Mouse (Mus musculus): ENCODE data around the gene Plxna4.

The Plxna4 gene

DNA sequence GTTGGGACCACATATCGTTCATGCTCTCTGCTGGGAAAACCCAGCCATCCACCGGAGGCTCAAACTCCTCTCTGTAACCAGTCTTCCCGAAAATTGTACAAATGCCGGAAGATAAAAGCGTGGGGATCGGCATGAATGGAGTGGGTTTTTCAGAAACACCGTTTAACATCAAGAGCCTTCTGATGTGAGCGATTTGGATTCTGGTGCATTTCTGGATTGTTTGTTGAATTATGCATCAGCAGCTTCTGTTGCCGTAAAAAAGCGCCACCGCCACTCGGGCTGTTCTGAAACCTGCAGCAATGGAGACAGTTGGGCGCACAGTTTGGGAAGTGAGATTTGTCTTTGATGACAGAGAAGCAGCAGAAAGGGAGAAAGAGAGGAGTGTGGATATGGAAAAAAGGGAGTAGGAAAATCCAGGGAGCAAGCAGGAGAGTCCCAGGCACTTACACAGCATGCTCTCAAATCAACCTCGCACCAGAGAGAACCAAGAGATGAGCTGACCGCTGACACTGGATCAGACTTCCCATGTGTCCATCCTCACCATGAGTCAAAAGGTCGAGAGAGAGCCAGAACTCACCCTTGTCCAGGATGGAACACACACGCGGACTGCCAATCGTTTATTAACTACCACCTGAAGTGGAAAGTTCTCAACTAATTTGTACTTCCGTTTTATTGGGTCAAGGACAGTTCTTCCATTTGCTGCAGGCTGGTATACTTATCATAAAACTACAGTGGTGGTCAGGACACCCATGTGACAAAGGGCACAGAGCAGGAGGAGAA is 181.5 kb downstream of the Plxna4 start:
- no peak for DNase-seq (ENCODE audit: low read depth)

DNA sequence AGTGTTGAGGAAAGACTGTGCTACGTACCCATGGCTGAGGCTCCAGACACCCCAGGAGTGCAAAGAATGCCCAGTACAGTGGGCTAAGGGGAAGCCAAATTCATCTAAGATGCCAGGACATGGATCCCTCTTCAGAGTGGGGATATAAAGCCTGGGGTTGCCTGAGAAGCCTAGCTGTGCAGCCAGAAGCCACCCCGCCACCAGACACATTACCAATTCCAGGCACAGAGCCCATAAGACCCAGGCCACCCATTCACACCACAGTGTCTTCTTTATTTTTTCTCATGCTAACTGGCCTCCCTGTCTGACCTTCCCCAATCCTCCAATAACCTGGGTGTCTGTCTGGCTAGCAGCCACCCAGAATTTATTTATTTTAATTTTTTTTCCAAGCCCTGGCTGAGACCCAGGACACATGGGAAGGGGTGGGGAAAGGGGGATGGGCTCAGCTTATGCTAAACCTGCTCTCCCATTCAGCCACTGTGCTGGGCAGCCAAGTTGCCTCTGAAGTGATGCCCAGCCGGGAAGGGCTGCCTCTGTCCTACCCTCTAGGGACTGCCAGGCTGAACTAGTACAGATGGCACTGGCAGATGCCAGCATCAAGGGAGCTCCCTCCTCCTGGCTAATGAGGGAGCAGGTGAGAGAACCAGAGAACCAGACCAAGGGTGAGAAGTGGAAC is 185.3 kb downstream of the Plxna4 start:
- DNase-seq (ENCODE audit: low read depth) = no peak

DNA sequence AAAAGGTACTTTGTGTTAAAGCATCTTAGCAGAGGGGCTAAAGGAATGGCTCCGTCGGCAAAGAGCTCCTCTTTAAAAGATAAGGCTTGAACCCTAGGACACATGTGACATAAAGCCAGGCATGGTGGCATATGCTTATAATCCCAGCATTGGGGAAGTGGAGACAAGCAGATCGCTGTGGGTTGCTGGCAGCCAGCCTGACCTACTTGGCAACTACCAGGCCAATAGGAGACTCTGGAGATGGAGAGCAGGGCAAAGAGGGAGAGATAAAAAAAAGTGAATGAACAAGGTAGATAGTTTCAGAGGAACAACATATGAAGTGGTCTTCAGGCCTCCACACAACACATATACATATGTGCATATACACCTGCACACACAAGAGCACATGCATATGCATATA is 189.7 kb downstream of the Plxna4 start:
- no peak for DNase-seq (ENCODE audit: low read depth)

DNA sequence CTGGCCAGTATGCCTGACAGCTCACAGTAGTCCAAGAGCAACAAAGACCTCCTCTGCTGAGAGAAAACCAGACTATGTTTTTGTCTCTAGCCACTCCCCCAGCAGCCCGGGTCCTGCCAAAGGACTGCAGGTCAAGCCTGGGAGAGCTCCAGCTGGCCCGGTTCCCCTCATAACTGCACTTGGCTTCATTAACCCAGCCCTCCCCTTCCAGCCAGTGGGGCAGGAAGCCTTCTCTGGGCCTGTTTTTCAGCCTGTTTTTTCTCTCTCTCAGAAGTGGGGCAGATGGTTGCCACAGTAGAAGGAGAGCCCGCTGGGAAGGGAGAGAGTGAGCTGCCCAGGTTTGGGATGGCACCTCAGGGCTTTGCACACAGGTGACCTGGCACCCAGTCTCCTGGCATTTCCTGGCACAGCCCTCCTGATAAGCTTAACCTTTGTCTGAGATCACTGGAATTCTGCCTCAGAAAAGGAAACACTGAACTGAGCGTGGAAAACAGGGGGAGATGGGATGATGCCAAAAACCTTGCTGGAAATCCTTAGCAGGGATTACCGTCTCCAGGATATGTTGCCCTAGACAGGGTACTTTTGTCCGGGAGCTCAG is 190.8 kb downstream of the Plxna4 start:
- DNase-seq (ENCODE audit: low read depth) = peak; percentile 95

DNA sequence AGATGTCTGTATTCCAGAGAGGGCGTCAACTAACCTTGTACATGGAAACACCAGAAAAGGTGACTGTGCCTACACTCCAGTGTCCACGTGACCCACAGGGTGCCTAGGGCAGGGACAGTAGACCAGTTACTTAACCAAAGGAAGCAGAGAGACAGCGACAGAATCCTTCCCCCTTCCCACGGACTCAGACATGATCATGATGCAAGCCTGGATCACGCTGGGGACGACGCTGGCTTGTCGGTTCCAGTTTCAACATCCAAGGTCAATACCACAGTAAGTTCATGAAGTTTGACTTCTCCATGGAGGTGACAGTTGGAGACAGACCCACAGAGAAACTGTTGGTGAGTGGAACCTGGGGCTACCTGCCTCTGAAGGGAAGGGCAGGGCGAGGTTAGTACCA is 192.6 kb downstream of the Plxna4 start:
- no peak for DNase-seq (ENCODE audit: low read depth)

DNA sequence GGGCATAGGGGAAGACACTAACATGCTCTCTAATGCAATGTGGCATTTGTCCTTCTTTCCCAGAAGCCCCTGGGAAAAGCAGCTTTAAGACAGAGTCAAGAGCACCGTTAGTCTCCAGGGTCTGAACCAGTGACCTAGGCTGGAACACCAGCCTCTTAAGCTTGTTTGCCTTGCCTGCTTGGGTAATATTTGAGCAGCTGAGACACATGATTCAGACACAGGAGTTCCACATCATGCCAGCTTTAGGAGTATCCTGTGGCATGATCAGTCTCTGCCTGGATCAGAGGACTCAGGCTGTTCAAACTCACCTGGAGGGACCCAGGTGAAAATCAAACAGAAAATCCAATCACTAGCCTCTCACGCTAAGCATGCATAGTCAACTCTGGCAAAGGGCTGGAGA is 195.7 kb downstream of the Plxna4 start:
- DNase-seq (ENCODE audit: low read depth) = no peak

DNA sequence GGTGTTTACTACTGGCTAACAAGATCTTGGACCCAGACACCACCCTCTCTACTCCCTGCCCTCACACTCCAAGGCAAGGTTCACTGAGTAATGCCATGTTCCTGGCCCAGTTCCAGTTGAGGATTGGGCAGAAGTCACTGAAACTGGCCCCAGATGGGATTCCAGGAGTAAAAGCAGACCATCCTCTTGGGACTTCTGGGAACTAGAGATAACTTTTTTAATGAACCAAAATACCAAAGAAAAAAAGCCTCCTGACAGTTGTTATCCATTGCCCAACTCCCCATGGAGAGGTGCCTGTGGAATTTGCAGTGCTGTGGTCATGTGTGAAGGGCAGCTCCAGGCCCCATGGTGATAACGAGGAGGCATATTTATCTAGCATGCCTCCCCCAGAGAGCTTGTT is 199.7 kb downstream of the Plxna4 start:
- peak; percentile 69 for DNase-seq (ENCODE audit: low read depth)

DNA sequence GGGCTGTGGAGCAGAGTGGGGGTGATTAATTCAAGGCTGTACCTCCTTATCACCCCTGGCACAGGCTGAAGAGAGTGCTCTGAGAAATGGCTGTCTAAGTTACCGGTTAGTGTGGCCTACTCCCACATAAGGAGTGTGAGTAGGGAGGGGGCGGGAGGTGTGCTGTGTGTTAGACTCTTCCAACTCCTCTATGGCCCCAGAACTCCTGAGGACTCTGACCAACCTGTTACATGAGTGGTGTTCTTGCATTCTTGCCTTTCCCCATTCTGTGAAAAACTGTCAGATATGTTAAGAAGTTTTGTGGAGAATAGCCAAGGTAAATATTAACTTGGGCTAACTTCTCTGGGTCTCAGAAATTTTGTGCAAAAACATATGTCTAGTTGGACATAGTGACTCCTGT is 201.1 kb downstream of the Plxna4 start:
- DNase-seq (ENCODE audit: low read depth) = peak; percentile 32

DNA sequence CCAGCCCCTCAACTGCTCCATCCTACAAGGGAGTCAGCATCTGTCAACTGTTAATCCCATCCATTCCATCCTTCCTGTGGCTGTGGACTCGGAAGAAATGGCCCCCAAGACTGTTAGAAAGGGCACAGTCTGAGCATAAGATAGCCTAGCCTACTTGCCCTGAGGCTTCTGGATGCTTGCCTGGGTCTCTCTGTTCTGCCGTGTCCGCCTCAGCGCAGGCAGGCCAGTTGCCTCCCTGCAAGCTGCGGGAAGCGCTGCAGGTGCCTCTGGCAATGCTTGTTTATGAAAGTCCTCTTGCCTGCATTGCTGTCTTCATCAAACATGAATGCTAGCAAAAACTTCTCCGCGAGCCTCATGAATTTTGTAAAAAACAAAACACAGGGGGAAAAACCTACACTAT is 203.1 kb downstream of the Plxna4 start:
- DNase-seq (ENCODE audit: low read depth) = no peak

DNA sequence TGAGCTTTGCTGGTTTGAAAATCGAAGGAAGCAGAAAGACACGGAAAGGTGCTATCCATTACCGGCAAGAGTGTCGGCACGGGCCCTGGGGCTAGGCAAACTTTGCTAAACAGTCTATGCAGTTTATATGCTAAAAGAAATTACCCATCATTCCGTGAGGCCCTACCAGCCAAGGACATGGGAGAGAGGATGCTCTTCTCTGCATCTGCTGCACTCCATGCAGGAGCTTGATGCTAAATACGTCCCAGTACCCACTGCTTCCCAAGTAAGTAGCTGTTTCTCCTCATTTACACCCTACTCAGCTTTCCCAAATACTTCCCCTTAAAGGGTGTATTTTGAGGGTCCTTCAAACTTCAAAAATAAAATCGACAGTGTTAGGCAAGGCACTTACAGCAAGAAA is 203.6 kb downstream of the Plxna4 start:
- DNase-seq (ENCODE audit: low read depth) = no peak

DNA sequence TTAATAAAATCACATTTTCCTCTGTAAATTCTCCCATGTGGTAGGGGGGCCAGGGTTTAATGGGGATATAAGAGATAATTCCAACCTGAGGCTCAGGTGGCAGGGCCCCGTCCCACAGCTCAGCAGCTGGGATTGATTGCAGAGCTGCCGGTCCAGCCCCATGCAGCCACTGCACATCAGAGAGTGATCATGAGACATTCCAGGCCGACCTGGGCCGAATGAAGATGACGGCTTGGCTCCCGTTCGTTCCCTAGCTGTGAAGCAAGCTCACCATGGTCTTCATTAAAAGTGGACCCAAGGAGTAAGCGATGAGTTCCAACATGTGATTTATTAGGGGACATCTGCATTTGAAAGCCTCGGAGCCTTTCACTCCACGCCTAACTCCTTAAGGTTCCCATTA is 206.5 kb downstream of the Plxna4 start:
- no peak for DNase-seq (ENCODE audit: low read depth)

DNA sequence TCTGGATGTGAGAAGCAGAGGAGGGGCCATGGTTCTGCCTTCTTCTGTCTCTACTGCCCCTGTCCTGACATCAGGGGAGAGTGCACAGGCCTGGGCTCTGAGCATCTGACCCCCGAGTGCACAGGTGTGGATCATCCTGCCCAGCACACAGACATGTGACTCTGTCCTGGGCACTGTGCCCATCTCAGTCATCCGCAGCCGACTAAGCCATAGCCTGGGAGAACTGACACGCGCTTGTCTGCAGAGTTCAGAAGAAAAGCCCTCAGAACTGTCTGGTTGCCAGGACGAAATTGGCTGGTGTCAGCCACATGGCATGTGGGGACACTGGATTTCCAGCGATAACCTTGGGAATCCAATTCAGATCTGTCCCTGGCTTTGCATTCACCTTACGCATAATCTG is 210.8 kb downstream of the Plxna4 start:
- peak; percentile 47 for DNase-seq (ENCODE audit: low read depth)

DNA sequence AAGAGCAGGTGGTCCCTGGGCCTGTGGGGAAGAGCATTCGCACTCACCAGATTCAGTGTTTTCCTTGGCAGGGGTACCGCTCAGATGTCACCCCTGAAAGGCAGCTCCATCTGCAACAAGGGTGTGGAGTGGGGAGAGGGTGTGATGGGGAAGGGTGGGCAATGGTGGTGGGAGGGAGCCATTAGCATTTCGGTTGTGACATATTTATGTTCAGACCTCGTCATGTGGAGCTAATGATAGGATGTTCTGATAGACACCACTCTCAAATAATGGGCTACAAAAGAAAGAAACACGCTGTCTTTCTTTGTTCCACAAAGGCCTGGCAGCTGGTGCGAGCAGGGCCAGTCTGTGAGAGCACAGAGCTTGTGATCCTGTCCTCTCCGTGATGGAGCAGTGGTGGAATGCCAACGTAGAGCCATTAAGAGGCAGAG is 214.0 kb downstream of the Plxna4 start:
- no peak for DNase-seq (ENCODE audit: low read depth)

DNA sequence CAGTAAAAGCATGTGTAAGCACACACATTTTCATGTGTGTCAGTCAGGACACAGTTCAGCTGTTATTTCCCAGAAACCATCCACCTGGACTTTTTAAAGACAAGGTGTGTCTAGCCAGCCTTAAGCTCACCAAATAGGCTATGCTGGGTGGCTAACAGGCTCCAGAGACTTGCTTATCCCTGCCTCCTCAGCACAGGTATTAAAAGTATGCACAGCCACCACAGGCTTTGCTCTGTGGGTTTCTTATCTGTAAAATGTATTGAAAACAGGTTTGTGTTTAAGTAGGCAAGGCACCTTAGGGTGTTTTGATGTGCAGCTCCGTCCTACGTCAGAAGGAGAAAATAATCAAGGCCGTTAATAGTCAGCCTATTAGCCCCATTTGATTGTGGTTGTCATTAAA is 218.9 kb downstream of the Plxna4 start:
- DNase-seq (ENCODE audit: low read depth) = no peak

DNA sequence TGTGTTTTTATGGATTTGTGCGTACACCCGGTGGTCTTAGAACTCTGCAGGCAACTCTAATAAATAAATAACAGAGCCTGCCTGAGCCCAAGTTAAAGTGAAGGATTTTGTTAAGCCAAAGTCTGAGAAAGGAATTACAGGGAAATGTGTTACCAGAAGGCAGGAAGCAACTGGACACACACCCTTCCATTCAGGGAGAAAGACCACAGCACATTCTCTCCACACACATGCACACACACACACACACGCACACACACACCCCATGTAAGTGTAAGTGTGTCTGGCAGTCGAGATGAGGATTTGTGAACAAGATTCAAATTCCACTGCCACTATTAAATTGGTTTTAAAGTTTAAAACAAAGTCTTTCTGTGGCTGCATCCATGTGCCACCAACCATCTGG is 219.6 kb downstream of the Plxna4 start:
- no peak for DNase-seq (ENCODE audit: low read depth)

DNA sequence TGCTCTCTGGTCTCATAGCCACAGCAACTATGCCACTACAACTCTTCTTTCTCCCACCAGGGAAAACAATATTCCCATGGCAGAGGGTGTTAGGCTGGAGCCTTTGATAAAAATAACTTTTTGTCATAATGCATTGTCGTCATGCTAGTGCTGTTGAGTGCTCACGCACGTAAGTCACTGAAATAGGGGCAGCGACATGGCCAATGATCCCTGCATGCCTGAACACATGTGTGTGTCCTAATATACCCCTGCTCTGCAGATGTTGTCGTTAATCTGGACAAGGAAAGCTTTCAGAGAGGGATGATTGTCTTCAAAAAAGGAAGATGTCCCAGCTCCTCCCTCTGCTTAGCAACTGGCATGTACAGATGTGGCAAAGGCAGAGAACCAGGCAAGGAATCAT is 223.1 kb downstream of the Plxna4 start:
- DNase-seq (ENCODE audit: low read depth) = no peak

DNA sequence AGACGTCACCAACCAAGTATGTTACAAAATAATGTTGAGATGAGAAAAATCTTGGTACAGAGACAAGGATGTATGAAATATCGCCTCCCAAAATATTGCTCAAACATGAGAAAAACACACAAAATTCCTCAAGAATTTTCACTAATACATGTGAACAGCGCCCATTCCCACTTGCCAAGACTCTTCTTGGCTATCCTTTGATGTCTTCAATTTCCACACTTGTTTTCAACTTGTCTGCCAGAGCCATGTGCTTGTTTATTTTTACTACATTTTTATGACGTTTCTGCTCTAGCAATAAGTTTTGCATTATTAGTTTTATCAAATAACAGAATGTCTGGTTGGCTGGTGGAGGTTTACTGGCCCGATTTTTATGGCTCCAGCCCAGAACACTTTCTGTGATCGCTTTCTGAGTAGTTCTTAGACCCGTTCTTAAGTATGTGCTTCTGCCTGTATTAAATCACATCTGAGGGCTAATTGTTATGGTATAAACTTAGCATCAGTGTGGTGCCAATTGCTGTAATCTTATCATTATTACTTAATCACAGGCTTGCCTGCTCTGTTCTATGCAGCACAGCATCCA is 224.4 kb downstream of the Plxna4 start:
- peak; percentile 46 for DNase-seq (ENCODE audit: low read depth)

DNA sequence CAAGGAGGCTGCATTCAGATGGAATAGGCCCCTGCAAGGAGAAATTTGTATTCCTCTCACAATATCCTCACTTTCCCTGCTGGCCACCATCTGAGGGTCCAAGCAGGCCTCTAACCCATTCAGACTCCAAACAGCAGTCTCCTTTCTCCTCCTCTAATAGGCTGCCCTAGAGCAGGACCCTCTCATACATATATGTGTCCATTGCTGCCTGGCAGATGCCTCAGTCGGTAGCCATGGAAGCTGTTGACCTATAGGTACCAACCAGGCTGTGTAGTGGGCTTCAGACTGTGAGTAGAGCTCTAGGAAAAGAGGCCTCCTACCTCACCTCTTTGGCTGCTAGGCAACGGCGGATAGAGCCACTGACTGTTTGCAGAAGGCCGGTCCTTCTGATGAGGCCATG is 225.6 kb downstream of the Plxna4 start:
- DNase-seq (ENCODE audit: low read depth) = no peak

DNA sequence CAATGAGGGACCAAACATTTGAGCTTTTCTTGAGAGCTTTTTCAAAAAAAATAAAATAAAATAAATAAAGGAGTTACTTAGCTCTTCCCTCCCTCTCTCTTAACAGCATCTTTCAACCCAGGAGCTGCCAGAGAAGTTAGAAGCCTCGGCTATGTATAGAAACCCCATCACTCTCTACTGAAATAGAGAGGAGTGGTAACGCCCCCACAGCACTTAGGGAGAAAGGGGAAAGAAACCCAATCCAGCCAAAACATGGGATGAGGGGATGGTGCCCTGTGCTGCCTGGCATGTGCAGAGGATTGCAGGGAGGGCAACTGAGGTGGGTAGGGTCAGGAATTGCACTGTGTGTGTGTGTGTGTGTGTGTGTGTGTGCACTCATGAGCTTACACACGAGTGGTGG is 228.3 kb downstream of the Plxna4 start:
- DNase-seq (ENCODE audit: low read depth) = no peak

DNA sequence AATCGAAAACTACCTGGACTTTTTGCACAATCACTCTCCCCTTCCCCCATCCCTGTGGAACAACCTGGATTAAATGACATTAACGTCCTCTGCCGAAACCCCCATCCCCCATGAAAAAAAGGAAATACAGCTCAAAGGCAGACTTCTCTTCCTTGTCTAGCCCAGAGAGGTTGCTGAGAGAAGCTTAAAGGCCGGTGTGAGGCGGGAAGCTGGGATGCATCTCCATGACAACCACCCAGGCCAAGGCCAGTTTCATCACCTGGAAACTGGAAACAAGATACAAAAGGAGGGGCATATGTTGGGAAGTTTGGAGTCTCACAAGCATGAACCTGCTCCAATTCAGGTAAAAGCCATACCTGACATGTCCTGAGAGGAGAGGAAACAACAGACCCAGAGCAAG is 230.5 kb downstream of the Plxna4 start:
- DNase-seq (ENCODE audit: low read depth) = no peak

DNA sequence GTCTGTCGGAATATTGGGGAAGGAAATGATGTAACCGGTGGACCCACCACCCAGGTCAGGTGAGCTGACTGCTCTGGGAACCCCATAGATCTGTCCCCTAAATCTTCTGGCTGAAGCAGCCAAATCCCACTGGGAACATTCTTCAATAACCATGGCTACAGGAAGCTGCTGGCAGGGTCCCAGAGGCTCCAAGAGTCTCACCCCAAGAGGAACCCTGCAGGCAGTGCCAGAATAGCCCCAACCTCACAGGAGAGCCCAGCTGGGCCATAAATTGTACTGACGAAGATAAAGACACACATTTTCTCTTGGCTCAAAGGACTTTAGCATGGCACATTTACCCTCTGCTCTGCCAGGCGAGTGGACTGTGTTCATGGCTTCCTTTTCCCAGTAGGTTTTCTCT is 232.4 kb downstream of the Plxna4 start:
- peak; percentile 24 for DNase-seq (ENCODE audit: low read depth)

DNA sequence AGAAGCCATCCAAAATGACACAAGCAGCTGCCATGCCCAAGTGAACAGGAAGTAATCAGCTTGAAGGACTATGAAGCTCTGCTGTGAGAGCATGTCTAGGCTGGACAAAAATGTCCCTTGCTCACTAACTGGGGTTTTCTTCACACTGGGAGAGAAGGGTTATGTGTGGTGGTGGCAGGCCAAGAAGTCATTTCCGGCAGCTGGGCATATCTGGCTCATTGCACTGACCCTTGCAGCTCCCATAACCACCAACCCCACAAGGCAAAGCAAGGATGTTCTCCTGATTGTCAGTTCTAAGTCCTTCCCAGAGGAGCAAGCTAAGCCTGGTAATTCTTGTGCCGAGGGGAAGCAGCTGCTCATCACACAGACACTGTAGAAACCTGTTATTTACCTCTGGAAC is 239.0 kb downstream of the Plxna4 start:
- no peak for DNase-seq (ENCODE audit: low read depth)

DNA sequence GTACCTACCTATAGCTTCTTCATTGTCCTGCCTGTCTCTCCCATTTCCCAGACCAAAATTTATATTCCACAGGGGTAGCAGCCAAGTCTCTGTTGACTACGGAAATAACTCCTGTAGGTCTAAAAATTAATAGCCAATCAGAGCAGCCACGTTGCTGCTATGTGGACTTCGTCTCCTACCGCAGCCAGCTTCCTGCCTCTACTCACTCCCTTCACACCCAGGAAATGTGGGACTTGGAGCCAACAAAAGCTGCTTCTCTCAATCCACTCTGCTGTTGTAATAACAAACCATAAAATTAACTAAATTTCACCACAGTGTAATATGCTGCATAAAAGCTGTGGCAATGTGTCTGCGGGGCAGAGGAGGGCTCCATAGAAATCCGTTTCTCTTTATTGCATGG is 239.9 kb downstream of the Plxna4 start:
- DNase-seq (ENCODE audit: low read depth) = no peak

Measured in NIH3T3 (cell line).